Mouse (Mus musculus): ENCODE results near the gene Cacna1h. TPM values are rescaled to one million over a fixed set of nuclear protein-coding genes. Genes with fewer than 3 reads are reported as not detected.

The Cacna1h gene
- polyA plus RNA-seq, 2 experiments = 6.9 to 58.0 TPM

- no peak overlapping the region for H3K27ac ChIP-seq (replicated peaks; ENCODE audit: low read depth, low read length)
- WGBS = 2% methylated on average over 38 of the region's 38 CpGs
- no peaks in the 10 kb centered on the region for H3K9me3 ChIP-seq (ENCODE audit: control insufficient read depth, low read length)
- DNase-seq (ENCODE audit: low spot score) (peak; percentile 65), ATAC-seq (ENCODE audit: low FRiP score, low read depth) (peak; percentile 84)
- H3K4me3 ChIP-seq (replicated peaks; ENCODE audit: low read length) = peak overlapping the region; percentile 38
- no peaks in the 10 kb centered on the region for H3K36me3 ChIP-seq (ENCODE audit: control insufficient read depth, insufficient read depth, low read length)
- H3K9ac ChIP-seq (ENCODE audit: low read depth, low read length, severe bottlenecking) = peak overlapping the region; percentile 42
- no peak for TF ChIP-seq POLR2A (IDR thresholded peaks at IDR 0.05; ENCODE audit: borderline replicate concordance, extremely low read depth, insufficient read depth, insufficient read length)
- H3K4me1 ChIP-seq (ENCODE audit: control insufficient read depth, insufficient read depth, low read length) = 0 out of 2 replicates have a peak, but pooled peaks cover 4% of the 10 kb centered on the region
- H3K4me2 ChIP-seq (replicated peaks; ENCODE audit: low read depth, low read length, severe bottlenecking) = peak overlapping the region; percentile 81
- H3K27me3 ChIP-seq (ENCODE audit: control insufficient read depth, insufficient read depth, low read length) = peaks cover 3% of the 10 kb centered on the region; the same call in 1 of the 2 replicates
Observed at GRCm38 (mm10) chr17:25474330-25475077, 40.9 kb upstream of the Cacna1h start.

- no peak overlapping the region for H3K4me2 ChIP-seq (replicated peaks; ENCODE audit: low read depth, low read length, severe bottlenecking)
- H3K27me3 ChIP-seq (ENCODE audit: control insufficient read depth, insufficient read depth, low read length) = peaks cover 3% of the 10 kb centered on the region; the same call in 1 of the 2 replicates
- H3K9ac ChIP-seq (ENCODE audit: low read depth, low read length, severe bottlenecking) = no peak overlapping the region
- no peak for DNase-seq (ENCODE audit: low spot score)
- TF ChIP-seq POLR2A (IDR thresholded peaks at IDR 0.05; ENCODE audit: borderline replicate concordance, extremely low read depth, insufficient read depth, insufficient read length) = no peak
- WGBS = 50% methylated on average over 14 of the region's 14 CpGs
- H3K27ac ChIP-seq (replicated peaks; ENCODE audit: low read depth, low read length) = no peak overlapping the region
- no peak overlapping the region for H3K4me3 ChIP-seq (replicated peaks; ENCODE audit: low read length)
- H3K4me1 ChIP-seq (ENCODE audit: control insufficient read depth, insufficient read depth, low read length) = 0 out of 2 replicates have a peak, but pooled peaks cover 4% of the 10 kb centered on the region
- ATAC-seq (ENCODE audit: low FRiP score, low read depth) = no peak
- no peaks in the 10 kb centered on the region for H3K36me3 ChIP-seq (ENCODE audit: control insufficient read depth, insufficient read depth, low read length)
- H3K9me3 ChIP-seq (ENCODE audit: control insufficient read depth, low read length) = no peaks in the 10 kb centered on the region
Observed at GRCm38 (mm10) chr17:25472044-25472443, 38.5 kb upstream of the Cacna1h start.

GRCm38 (mm10) chr17:25471418-25471817 lies 37.8 kb upstream of the Cacna1h start:
- Histone ChIP-seq H3K27me3 (ENCODE audit: control insufficient read depth, insufficient read depth, low read length) (peaks cover 3% of the 10 kb centered on the region; the same call in 1 of the 2 replicates), H3K9me3 (ENCODE audit: control insufficient read depth, low read length) (no peaks in the 10 kb centered on the region), H3K9ac (ENCODE audit: low read depth, low read length, severe bottlenecking) (no peak overlapping the region), H3K4me3 (replicated peaks; ENCODE audit: low read length) (no peak overlapping the region), H3K4me2 (replicated peaks; ENCODE audit: low read depth, low read length, severe bottlenecking) (no peak overlapping the region), H3K27ac (replicated peaks; ENCODE audit: low read depth, low read length) (no peak overlapping the region), H3K36me3 (ENCODE audit: control insufficient read depth, insufficient read depth, low read length) (no peaks in the 10 kb centered on the region), H3K4me1 (ENCODE audit: control insufficient read depth, insufficient read depth, low read length) (0 out of 2 replicates have a peak, but pooled peaks cover 4% of the 10 kb centered on the region)
- ATAC-seq (ENCODE audit: low FRiP score, low read depth) (no peak), DNase-seq (ENCODE audit: low spot score) (no peak)
- TF ChIP-seq POLR2A (IDR thresholded peaks at IDR 0.05; ENCODE audit: borderline replicate concordance, extremely low read depth, insufficient read depth, insufficient read length) = no peak
- WGBS = 41% methylated on average over 8 of the region's 8 CpGs

- H3K9me3 ChIP-seq (ENCODE audit: control insufficient read depth, low read length) = no peaks in the 10 kb centered on the region
- TF ChIP-seq POLR2A (IDR thresholded peaks at IDR 0.05; ENCODE audit: borderline replicate concordance, extremely low read depth, insufficient read depth, insufficient read length) = no peak
- 31% methylated on average over 7 of the region's 8 CpGs for WGBS
- no peak overlapping the region for H3K4me2 ChIP-seq (replicated peaks; ENCODE audit: low read depth, low read length, severe bottlenecking)
- DNase-seq (ENCODE audit: low spot score) = peak; percentile 87
- H3K9ac ChIP-seq (ENCODE audit: low read depth, low read length, severe bottlenecking) = 0 out of 2 replicates have a peak overlapping the region, but pooled peaks have one; percentile 12
- H3K36me3 ChIP-seq (ENCODE audit: control insufficient read depth, insufficient read depth, low read length) = no peaks in the 10 kb centered on the region
- 0 out of 2 replicates have a peak, but pooled peaks cover 4% of the 10 kb centered on the region for H3K4me1 ChIP-seq (ENCODE audit: control insufficient read depth, insufficient read depth, low read length)
- H3K27me3 ChIP-seq (ENCODE audit: control insufficient read depth, insufficient read depth, low read length) = peaks cover 3% of the 10 kb centered on the region; the same call in 1 of the 2 replicates
- ATAC-seq (ENCODE audit: low FRiP score, low read depth) = no peak
- no peak overlapping the region for H3K27ac ChIP-seq (replicated peaks; ENCODE audit: low read depth, low read length)
- H3K4me3 ChIP-seq (replicated peaks; ENCODE audit: low read length) = no peak overlapping the region
Observed at GRCm38 (mm10) chr17:25469798-25470197, 36.2 kb upstream of the Cacna1h start.

GRCm38 (mm10) chr17:25468301-25468700 lies 34.7 kb upstream of the Cacna1h start:
- no peak for DNase-seq (ENCODE audit: low spot score)
- ATAC-seq (ENCODE audit: low FRiP score, low read depth) = no peak
- no peaks in the 10 kb centered on the region for H3K36me3 ChIP-seq (ENCODE audit: control insufficient read depth, insufficient read depth, low read length)
- no peak overlapping the region for H3K9ac ChIP-seq (ENCODE audit: low read depth, low read length, severe bottlenecking)
- H3K4me1 ChIP-seq (ENCODE audit: control insufficient read depth, insufficient read depth, low read length) = no peaks in the 10 kb centered on the region
- no peak overlapping the region for H3K27ac ChIP-seq (replicated peaks; ENCODE audit: low read depth, low read length)
- H3K4me3 ChIP-seq (replicated peaks; ENCODE audit: low read length) = no peak overlapping the region
- no peaks in the 10 kb centered on the region for H3K9me3 ChIP-seq (ENCODE audit: control insufficient read depth, low read length)
- H3K4me2 ChIP-seq (replicated peaks; ENCODE audit: low read depth, low read length, severe bottlenecking) = no peak overlapping the region
- TF ChIP-seq POLR2A (IDR thresholded peaks at IDR 0.05; ENCODE audit: borderline replicate concordance, extremely low read depth, insufficient read depth, insufficient read length) = no peak
- WGBS = 64% methylated on average over 6 of the region's 6 CpGs
- peaks cover 3% of the 10 kb centered on the region; the same call in 1 of the 2 replicates for H3K27me3 ChIP-seq (ENCODE audit: control insufficient read depth, insufficient read depth, low read length)
